Mouse (Mus musculus): ENCODE data around the gene H2afv.
"Not testable (repeated sequence)": the region's sequence is repeated elsewhere in the genome, so short reads cannot be mapped to it uniquely, and the experiment has no call there.

The H2afv gene

GRCm38 (mm10) chr11:6414751-6415550, 29.3 kb downstream of the H2afv start, which contains the start of gene Ppia:
TSS of gene Ppia (plus strand) at chr11:6415443.
- DNase-seq (ENCODE audit: low spot score), result no peak

- no peak for DNase-seq (ENCODE audit: low spot score)
Measured at GRCm38 (mm10) chr11:6413264-6413663, 31.0 kb downstream of the H2afv start.

- peak; percentile 47 for DNase-seq (ENCODE audit: low spot score)
Measured at GRCm38 (mm10) chr11:6411684-6412083, 32.6 kb downstream of the H2afv start.

GRCm38 (mm10) chr11:6410755-6411154, 33.5 kb downstream of the H2afv start:
- not testable (repeated sequence) for DNase-seq (ENCODE audit: low spot score)

DNA sequence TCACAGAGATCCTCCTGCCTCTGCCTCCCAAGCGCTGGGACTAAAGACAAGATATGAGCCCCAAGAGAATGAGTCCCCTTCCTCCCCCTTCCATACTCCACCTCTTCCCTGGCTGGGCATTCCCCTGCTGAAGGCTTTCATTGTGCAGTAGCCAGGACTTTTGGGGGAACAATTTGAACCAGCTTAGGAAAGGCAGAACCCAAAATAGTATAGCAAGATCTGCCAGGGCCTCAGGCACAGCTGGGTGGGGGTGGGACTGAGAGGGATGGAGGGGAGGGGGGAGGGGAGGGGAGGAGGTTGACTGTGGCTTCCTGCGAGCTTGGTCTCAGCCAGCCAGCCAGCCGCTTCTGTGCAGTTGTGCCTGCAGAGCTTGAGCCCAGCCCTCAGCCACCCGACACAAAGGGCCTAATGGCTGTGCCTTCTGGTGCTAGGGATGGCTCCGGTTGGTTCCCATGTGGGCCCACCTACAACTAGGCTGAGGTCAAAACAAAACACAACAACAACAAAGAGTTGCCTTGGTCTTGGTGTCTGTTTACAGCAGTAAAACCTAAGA, 34.1 kb downstream of the H2afv start:
- no peak for DNase-seq (ENCODE audit: low spot score)

GRCm38 (mm10) chr11:6407162-6407621, 37.1 kb downstream of the H2afv start:
- DNase-seq (ENCODE audit: low spot score), result no peak

DNA sequence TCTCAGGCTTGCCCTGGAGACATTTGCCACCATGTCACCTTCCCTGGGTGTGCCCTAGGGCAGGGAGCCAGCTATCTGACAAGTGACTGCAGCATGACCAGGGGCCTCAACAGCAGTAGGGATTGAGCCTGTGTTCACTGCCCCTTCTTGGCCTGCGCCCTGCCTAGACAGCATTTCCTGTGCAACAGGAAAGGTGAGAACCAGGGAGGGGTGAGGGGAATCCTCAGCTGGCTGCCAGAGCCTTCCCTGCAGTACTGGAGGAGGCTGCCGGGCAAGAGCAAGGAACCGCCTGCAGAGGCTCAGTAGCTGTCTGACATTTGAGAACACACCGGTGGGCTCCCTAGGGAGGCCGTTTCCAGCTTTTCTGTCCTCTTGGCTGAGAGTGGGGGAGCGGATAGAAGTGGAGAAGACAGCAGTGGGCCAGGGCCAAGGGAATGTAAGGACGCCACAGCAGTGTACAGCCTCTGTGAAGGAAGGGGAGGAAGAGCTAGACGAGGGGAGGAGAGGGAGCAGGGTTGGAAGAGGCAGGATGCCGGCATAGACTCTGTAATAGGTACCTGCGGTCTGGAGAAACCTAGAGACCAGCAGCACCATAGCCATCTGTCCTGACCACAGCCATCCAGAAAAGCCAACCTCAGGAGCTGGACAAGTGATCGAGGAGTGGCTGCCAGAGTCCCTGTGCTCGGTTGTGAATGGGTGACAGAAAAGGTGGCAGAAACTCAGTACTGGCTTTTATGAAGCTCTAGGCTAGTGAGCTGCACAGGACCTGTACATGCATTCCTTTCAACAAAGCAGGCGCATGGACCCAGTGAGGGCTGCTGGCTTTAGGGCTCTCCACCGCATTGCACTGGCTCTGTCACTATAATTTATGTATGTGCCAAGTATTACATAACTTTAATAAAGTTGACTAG, 37.7 kb downstream of the H2afv start:
- DNase-seq (ENCODE audit: low spot score), result no peak

GRCm38 (mm10) chr11:6405591-6406081, 38.6 kb downstream of the H2afv start:
- no peak for DNase-seq (ENCODE audit: low spot score)

GRCm38 (mm10) chr11:6404699-6405566, 39.3 kb downstream of the H2afv start:
- peak; percentile 40 for DNase-seq (ENCODE audit: low spot score)

DNA sequence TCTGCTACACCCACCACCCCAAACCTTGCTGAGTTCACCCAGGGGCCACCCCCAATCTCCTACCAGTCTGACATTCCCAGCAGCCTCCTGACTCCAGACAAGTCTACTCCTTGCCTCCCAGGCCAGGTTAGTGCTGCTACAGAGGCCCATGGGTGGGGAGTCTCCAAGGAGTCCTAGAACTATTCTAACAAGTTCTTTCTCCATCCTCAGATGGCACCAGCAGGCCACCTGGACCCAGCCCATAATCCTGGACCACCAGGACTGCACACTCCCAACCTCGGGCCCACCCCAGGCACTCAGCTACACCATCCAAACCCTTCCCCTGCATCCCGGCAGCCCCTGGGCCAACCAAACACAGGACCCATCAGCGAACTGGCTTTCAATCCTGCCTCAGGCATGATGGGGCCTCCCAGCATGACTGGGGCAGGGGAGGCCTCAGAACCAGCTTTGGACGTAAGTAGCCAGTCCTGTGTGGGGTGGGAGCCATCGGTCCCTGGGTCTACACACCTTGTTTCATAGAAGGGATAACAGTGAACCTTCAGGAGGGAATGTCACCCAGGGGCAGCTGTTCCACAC, 40.3 kb downstream of the H2afv start:
- DNase-seq (ENCODE audit: low spot score), result no peak

- DNase-seq (ENCODE audit: low spot score), result no peak
Measured at GRCm38 (mm10) chr11:6402515-6403510, 41.4 kb downstream of the H2afv start.

DNA sequence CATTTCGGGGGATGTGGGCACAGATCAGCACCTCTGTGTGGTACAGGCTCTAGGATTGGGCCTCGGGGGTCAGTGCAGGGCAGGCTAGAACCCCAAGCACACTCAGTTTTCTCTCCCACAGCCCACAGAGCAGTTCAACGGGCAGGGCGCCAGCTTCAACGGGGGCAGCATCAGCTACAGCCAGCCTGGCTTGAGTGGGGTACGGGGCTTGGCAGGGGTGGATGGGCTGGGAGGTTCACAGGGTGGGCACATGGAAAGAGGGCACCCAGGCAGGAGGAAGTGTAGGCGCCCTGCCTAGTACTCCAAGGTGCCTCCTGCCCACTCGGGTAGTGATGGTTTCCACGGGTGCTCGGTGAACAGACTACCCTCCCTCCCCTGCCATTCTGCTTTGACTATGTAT, 46.1 kb downstream of the H2afv start:
- DNase-seq (ENCODE audit: low spot score), result no peak

DNA sequence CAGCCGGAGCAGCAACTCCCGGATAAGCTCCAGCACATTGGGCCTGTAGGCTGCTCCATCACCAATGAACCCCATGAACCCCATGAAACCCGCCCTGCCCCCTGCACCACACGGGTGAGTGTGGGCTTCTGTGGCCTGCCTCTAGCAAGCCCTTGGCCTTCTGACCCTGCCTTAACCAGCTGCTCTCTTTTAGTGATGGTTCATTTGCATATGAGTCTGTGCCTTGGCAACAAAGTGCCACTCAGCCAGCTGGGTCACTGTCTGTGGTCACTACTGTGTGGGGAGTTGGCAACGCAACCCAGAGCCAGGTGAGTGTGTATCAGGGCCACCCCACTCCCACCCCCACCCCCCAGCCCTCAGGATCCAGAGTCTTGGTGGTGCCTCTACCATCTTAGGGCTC, 48.7 kb downstream of the H2afv start:
- DNase-seq (ENCODE audit: low spot score), result no peak

DNA sequence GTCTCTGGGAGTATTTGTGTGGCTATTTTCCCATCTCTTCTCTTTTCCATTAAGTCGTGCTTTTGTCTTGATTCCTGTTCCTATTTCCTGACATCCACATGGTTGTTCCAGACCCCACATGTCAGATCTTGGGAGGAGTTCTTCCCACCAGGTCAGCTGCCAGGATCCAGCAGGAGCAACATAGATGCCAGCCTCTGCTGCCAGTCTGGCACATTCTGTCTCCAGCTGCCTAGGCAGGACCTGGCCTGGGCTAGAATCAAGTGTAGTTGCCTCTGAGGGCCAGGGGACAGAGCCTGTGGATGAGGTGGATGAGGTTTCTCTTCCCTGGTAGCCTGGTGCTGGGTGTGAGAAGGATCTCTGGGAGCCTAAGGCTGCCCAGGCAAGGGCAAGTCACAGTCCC, 50.4 kb downstream of the H2afv start:
- DNase-seq (ENCODE audit: low spot score), result no peak

DNA sequence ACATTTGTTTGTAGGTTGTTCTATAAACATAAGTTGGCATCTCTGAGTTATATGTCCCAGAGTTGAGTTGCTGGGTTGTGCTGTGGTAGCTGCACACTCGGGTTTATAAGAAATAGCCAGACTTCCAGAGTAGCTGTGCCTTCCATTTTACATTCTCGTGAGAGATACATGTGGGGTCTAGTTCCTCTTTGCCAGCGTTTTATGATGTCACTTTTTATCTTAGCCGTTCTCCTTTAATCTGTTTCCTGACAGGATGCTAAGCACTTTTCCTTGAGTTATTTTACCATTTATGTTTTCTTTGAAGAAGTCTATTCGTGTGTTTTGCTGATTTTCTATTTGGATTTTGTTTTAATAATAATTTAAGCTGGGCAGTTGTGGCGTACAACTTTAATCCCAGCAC, 51.4 kb downstream of the H2afv start:
- DNase-seq (ENCODE audit: low spot score), result no peak

DNA sequence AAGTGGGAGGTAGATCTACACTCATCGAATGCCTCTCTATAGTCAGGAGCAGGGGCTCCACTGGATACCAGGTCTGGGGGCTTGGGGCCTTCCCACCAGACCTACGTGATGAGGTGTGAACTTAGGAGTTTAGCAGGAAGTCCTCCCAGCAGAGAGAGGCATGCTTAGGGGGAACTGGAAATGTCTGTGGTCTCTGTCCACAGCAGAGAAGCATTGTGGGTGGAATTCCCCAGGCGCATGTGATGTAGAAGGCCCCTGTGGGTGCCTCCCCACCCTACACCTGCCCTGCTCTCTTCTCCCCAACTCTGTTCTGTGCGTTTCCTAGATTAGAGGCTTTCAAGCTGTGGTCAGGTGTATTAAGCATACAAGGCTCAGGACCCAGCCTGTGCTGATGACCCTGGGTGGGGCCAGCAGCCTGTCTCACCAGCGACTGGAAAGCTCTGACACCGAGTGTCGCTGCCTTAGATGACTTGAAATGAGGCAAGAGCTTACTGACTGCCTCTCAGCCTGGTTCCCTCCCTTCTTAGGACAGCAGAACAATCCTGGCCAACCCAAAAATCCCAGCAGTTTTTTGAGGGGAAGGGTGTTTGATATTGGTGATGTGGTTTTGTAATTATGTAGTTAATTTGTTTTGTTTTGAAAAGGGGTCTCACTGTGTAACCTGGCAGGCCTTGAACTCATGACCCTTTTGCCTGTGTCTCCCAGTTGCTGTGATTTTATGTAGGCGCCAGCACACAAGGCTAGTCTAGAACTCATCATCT, 52.5 kb downstream of the H2afv start:
- no peak for DNase-seq (ENCODE audit: low spot score)

GRCm38 (mm10) chr11:6390376-6391053, 53.7 kb downstream of the H2afv start:
- no peak for DNase-seq (ENCODE audit: low spot score)

GRCm38 (mm10) chr11:6389483-6389921, 54.7 kb downstream of the H2afv start:
- DNase-seq (ENCODE audit: low spot score), result no peak
